Mouse (Mus musculus): ENCODE data around the gene Smyd2. TPM values are rescaled to one million over a fixed set of nuclear protein-coding genes. Genes with fewer than 3 reads are reported as not detected.

Gene Smyd2
- total and polyA plus RNA-seq, 2 experiments from 2014 or later, result 75.9 to 109 TPM

GRCm38 (mm10) chr1:189927644-189928043 lies 5.5 kb upstream of the Smyd2 start:
- Histone ChIP-seq H3K4me3 (ENCODE audit: low read depth, low read length) (no peak overlapping the region), H3K27ac (ENCODE audit: low read depth, low read length) (no peak overlapping the region), H3K27me3 (ENCODE audit: insufficient read depth, low read length) (no peaks in the 10 kb centered on the region), H3K9me3 (ENCODE audit: low read length) (no peaks in the 10 kb centered on the region), H3K4me2 (ENCODE audit: low read depth) (no peak overlapping the region), H3K9ac (no peak overlapping the region), H3K36me3 (ENCODE audit: insufficient read depth) (no peaks in the 10 kb centered on the region), H3K4me1 (ENCODE audit: insufficient read depth) (peaks cover 3% of the 10 kb centered on the region; the same call in 1 of the 2 replicates)
- DNase-seq, result peak; percentile 63
- peak; percentile 73 for ATAC-seq
- peak; percentile 75 for TF ChIP-seq CTCF (IDR thresholded peaks at IDR 0.05; ENCODE audit: low read depth)
- WGBS, result 4% methylated on average over 6 of the region's 6 CpGs

DNA sequence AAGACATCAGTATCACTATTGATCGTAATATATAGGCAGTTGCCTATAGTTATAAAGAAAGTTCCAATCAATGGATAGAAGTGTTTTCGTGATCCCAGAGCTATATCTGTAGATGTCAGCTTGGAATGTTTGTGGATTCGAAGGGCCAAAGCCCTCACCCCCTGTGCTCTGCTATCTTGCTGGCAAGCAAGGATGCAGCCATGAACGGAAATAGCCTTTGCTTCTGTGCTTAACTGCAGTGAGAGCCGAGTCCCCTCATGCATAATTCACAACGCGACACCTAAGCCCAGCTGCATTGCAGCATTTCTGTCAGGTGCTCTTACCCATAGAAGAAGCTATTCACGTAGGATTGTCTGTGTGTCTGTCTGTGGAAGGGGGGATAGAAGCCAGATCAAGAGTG lies 4.1 kb upstream of the Smyd2 start:
- TF ChIP-seq CTCF (IDR thresholded peaks at IDR 0.05; ENCODE audit: low read depth), result no peak
- H3K4me3 ChIP-seq (ENCODE audit: low read depth, low read length), result no peak overlapping the region
- H3K4me1 ChIP-seq (ENCODE audit: insufficient read depth), result peaks cover 7% of the 10 kb centered on the region; the same call in 1 of the 2 replicates
- H3K27me3 ChIP-seq (ENCODE audit: insufficient read depth, low read length), result no peaks in the 10 kb centered on the region
- no peaks in the 10 kb centered on the region for H3K36me3 ChIP-seq (ENCODE audit: insufficient read depth)
- H3K4me2 ChIP-seq (ENCODE audit: low read depth), result no peak overlapping the region
- DNase-seq, result no peak
- no peak overlapping the region for H3K9ac ChIP-seq
- WGBS, result 63% methylated on average over 8 of the region's 8 CpGs
- H3K9me3 ChIP-seq (ENCODE audit: low read length), result no peaks in the 10 kb centered on the region
- H3K27ac ChIP-seq (ENCODE audit: low read depth, low read length), result no peak overlapping the region
- no peak for ATAC-seq

DNA sequence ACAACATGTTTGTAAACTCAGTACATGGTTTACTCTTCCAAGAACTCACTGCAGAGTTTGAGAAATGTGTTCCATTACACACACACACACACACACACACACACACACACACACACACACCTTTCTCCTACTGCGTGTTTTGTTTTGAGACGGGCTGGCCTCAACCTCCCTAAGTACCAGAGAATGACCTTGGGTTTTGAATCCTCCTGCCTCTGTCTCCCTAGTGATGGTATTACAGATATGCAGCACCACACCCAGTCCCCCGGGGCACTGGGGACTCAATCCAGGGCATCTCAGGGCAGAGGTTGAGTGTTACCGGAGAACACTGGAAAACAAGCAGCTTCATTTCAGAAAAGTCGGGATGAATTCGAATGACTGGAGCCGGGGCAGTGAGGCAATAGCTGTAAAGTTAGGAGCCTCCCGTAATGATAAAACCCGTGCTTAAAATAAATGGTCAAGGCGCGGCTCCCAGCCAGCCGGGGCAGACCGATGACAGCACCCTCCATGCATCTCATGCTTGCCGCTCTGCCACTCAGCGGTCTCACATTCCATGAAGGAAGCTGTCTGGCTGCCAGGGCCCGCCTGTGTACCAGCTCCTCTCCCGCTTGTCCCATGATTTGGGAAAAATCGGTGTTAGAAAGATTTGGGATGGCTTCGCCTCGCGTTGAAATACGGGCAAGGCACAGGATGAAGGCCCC lies 1.9 kb upstream of the Smyd2 start:
- H3K36me3 ChIP-seq (ENCODE audit: insufficient read depth), result no peaks in the 10 kb centered on the region
- no peak overlapping the region for H3K4me2 ChIP-seq (ENCODE audit: low read depth)
- H3K27ac ChIP-seq (ENCODE audit: low read depth, low read length), result no peak overlapping the region
- H3K4me1 ChIP-seq (ENCODE audit: insufficient read depth), result peaks cover 10% of the 10 kb centered on the region; the same call in 1 of the 2 replicates
- no peak for ATAC-seq
- WGBS, result 82% methylated on average over 22 of the region's 22 CpGs
- no peak overlapping the region for H3K9ac ChIP-seq
- DNase-seq, result no peak
- no peak for TF ChIP-seq CTCF (IDR thresholded peaks at IDR 0.05; ENCODE audit: low read depth)
- H3K27me3 ChIP-seq (ENCODE audit: insufficient read depth, low read length), result no peaks in the 10 kb centered on the region
- H3K9me3 ChIP-seq (ENCODE audit: low read length), result no peaks in the 10 kb centered on the region
- no peak overlapping the region for H3K4me3 ChIP-seq (ENCODE audit: low read depth, low read length)

GRCm38 (mm10) chr1:189923157-189923556 lies 994 bp upstream of the Smyd2 start:
- Histone ChIP-seq H3K9me3 (ENCODE audit: low read length) (no peaks in the 10 kb centered on the region), H3K27ac (ENCODE audit: low read depth, low read length) (no peak overlapping the region), H3K4me1 (ENCODE audit: insufficient read depth) (peaks cover 10% of the 10 kb centered on the region; the same call in 1 of the 2 replicates), H3K4me3 (ENCODE audit: low read depth, low read length) (no peak overlapping the region), H3K4me2 (ENCODE audit: low read depth) (no peak overlapping the region; the same call in 1 of the 2 replicates), H3K27me3 (ENCODE audit: insufficient read depth, low read length) (no peaks in the 10 kb centered on the region), H3K36me3 (ENCODE audit: insufficient read depth) (no peaks in the 10 kb centered on the region), H3K9ac (no peak overlapping the region)
- no peak for DNase-seq
- no peak for ATAC-seq
- no peak for TF ChIP-seq CTCF (IDR thresholded peaks at IDR 0.05; ENCODE audit: low read depth)
- 70% methylated on average over 4 of the region's 4 CpGs for WGBS

- Histone ChIP-seq H3K4me1 (ENCODE audit: insufficient read depth) (peaks cover 10% of the 10 kb centered on the region; the same call in 1 of the 2 replicates), H3K9ac (peak overlapping the region; percentile 82; the same call in 1 of the 2 replicates), H3K9me3 (ENCODE audit: low read length) (no peaks in the 10 kb centered on the region), H3K27ac (ENCODE audit: low read depth, low read length) (no peak overlapping the region), H3K36me3 (ENCODE audit: insufficient read depth) (no peaks in the 10 kb centered on the region), H3K4me2 (ENCODE audit: low read depth) (peak overlapping the region; percentile 95), H3K4me3 (ENCODE audit: low read depth, low read length) (peak overlapping the region; percentile 68), H3K27me3 (ENCODE audit: insufficient read depth, low read length) (no peaks in the 10 kb centered on the region)
- DNase-seq, result no peak
- no peak for TF ChIP-seq CTCF (IDR thresholded peaks at IDR 0.05; ENCODE audit: low read depth)
- ATAC-seq, result no peak
- 17% methylated on average over 9 of the region's 9 CpGs for WGBS
Observed at GRCm38 (mm10) chr1:189922721-189923120, 558 bp upstream of the Smyd2 start.

- Histone ChIP-seq H3K4me3 (ENCODE audit: low read depth, low read length) (peak overlapping the region; percentile 68), H3K27me3 (ENCODE audit: insufficient read depth, low read length) (no peaks in the 10 kb centered on the region), H3K4me2 (ENCODE audit: low read depth) (peak overlapping the region; percentile 95), H3K36me3 (ENCODE audit: insufficient read depth) (no peaks in the 10 kb centered on the region), H3K27ac (ENCODE audit: low read depth, low read length) (no peak overlapping the region), H3K4me1 (ENCODE audit: insufficient read depth) (peaks cover 10% of the 10 kb centered on the region; the same call in 1 of the 2 replicates), H3K9ac (peak overlapping the region; percentile 82), H3K9me3 (ENCODE audit: low read length) (no peaks in the 10 kb centered on the region)
- DNase-seq, result peak; percentile 48
- no peak for ATAC-seq
- no peak for TF ChIP-seq CTCF (IDR thresholded peaks at IDR 0.05; ENCODE audit: low read depth)
- 7% methylated on average over 4 of the region's 4 CpGs for WGBS
Observed at GRCm38 (mm10) chr1:189921568-189921817, 670 bp downstream of the Smyd2 start.

- Histone ChIP-seq H3K9me3 (ENCODE audit: low read length) (no peaks in the 10 kb centered on the region), H3K4me3 (ENCODE audit: low read depth, low read length) (peak overlapping the region; percentile 68), H3K4me1 (ENCODE audit: insufficient read depth) (peaks cover 10% of the 10 kb centered on the region; the same call in 1 of the 2 replicates), H3K4me2 (ENCODE audit: low read depth) (peak overlapping the region; percentile 95), H3K27me3 (ENCODE audit: insufficient read depth, low read length) (no peaks in the 10 kb centered on the region), H3K27ac (ENCODE audit: low read depth, low read length) (no peak overlapping the region), H3K36me3 (ENCODE audit: insufficient read depth) (no peaks in the 10 kb centered on the region), H3K9ac (peak overlapping the region; percentile 82)
- no peak for DNase-seq
- no peak for ATAC-seq
- TF ChIP-seq CTCF (IDR thresholded peaks at IDR 0.05; ENCODE audit: low read depth), result no peak
- WGBS, result 53% methylated on average over 28 of the region's 28 CpGs
Observed at GRCm38 (mm10) chr1:189920701-189921567, 1.2 kb downstream of the Smyd2 start.
